Mouse (Mus musculus) ovary, postnatal 14 days (tissue): Measurements from ENCODE around the gene Higd2a.

Source experiments
- DNase-seq: peaks from one replicate; pipeline ENCODE4 v3.0.0; 2022; ENCODE audit warnings: low spot score

Higd2a gene

GRCm38 (mm10) chr13:54589996-54590951 is at the start of gene Higd2a, which contains the start of gene Nop16:
TSS of gene Higd2a (plus strand) at chr13:54590207.
TSS of gene Nop16 (minus strand) at chr13:54590090.
- DNase-seq = peak; percentile 91

GRCm38 (mm10) chr13:54548036-54548435 is 42.0 kb upstream of the Higd2a start:
- DNase-seq = no peak

- DNase-seq = no peak
Observed at GRCm38 (mm10) chr13:54556176-54556575, 33.8 kb upstream of the Higd2a start.

GRCm38 (mm10) chr13:54556796-54557195 is 33.2 kb upstream of the Higd2a start:
- no peak for DNase-seq

GRCm38 (mm10) chr13:54557652-54558051 is 32.4 kb upstream of the Higd2a start:
- no peak for DNase-seq

GRCm38 (mm10) chr13:54559656-54560055 is 30.4 kb upstream of the Higd2a start:
- no peak for DNase-seq

GRCm38 (mm10) chr13:54560608-54561007 is 29.4 kb upstream of the Higd2a start:
- DNase-seq = no peak

- DNase-seq = no peak
Observed at GRCm38 (mm10) chr13:54562562-54562961, 27.4 kb upstream of the Higd2a start.

- DNase-seq = no peak
Observed at GRCm38 (mm10) chr13:54564232-54565200, 25.5 kb upstream of the Higd2a start.

GRCm38 (mm10) chr13:54565201-54565581 is 24.8 kb upstream of the Higd2a start, which contains the start of gene 4833439L19Rik:
TSS of gene 4833439L19Rik (minus strand) at chr13:54565435.
- peak; percentile 88 for DNase-seq

- peak; percentile 36 for DNase-seq
Observed at GRCm38 (mm10) chr13:54565594-54566345, 24.2 kb upstream of the Higd2a start.

- DNase-seq = no peak
Observed at GRCm38 (mm10) chr13:54568380-54568779, 21.6 kb upstream of the Higd2a start.

- no peak for DNase-seq
Observed at GRCm38 (mm10) chr13:54569282-54569681, 20.7 kb upstream of the Higd2a start.

- no peak for DNase-seq
Observed at GRCm38 (mm10) chr13:54570736-54571135, 19.3 kb upstream of the Higd2a start.

GRCm38 (mm10) chr13:54571637-54572036 is 18.4 kb upstream of the Higd2a start:
- DNase-seq = no peak

- DNase-seq = no peak
Observed at GRCm38 (mm10) chr13:54572621-54573020, 17.4 kb upstream of the Higd2a start.

- DNase-seq = peak; percentile 64
Observed at GRCm38 (mm10) chr13:54574854-54575481, 15.0 kb upstream of the Higd2a start, which contains the start of gene Arl10. TSS of gene Arl10 (plus strand) at chr13:54575015.

GRCm38 (mm10) chr13:54575489-54575888 is 14.5 kb upstream of the Higd2a start:
- no peak for DNase-seq

- DNase-seq = no peak
Observed at GRCm38 (mm10) chr13:54577652-54578507, 12.1 kb upstream of the Higd2a start.

GRCm38 (mm10) chr13:54581385-54581784 is 8.6 kb upstream of the Higd2a start:
- DNase-seq = no peak
